Mouse (Mus musculus): Measurements from ENCODE around the gene Fem1a.
A peak's percentile ranks its signal among the peaks of the same experiment; 100 is the strongest.

DNA sequence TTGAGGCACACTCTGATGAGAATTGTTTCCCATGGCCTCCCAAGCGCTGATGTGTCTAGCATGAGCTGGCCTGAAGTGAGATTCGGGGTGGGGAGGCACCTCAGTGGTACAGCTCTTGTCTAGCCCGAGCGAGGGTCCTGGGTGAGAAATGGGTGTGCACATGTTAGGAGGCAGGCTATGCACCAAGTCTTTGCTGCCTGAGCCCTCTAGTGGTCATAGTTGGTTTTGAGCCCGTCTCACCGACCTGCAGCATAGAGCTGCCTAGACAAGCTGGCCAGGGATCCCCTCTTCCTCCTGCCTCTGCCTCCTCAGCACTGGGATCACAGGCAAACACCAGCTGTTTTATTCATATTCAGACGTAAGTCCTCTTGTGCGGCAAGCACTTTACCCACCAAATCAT is 7.4 kb downstream of the Fem1a start:
- TF ChIP-seq POLR2A (IDR thresholded peaks at IDR 0.05; ENCODE audit: borderline replicate concordance, insufficient read depth, low read length) (no peak), CTCF (IDR thresholded peaks at IDR 0.05; ENCODE audit: borderline replicate concordance, insufficient read depth, low read depth, low read length) (peak; percentile 90)
